Mouse (Mus musculus) myocyte (in vitro differentiated cells): ENCODE data around the gene Mfsd1. TPM values are rescaled to one million over a fixed set of nuclear protein-coding genes. Genes with fewer than 3 reads are reported as not detected.

Source experiments
- H3K27me3 ChIP-seq: one replicate; pipeline ENCODE4 v1.6.1; 2011; ENCODE audit not compliant: control insufficient read depth, insufficient read depth, insufficient read length
- H3K36me3 ChIP-seq: one replicate; pipeline ENCODE4 v1.6.1; 2011; ENCODE audit not compliant: control insufficient read depth, insufficient read depth
- H3K4me2 ChIP-seq: one replicate; pipeline ENCODE4 v1.6.1; 2011; ENCODE audit warnings: low read depth, control low read depth
- H3K4me3 ChIP-seq: one replicate; pipeline ENCODE4 v1.5.1; 2011; ENCODE audit warnings: mild to moderate bottlenecking, control low read depth, moderate library complexity
- H3K79me2 ChIP-seq: one replicate; pipeline ENCODE4 v1.6.1; 2011; ENCODE audit not compliant: control insufficient read depth, insufficient read depth
- H3ac ChIP-seq: one replicate; pipeline ENCODE4 v1.6.1; 2011; ENCODE audit not compliant: control insufficient read depth, insufficient read length
- CEBPB ChIP-seq: IDR thresholded peaks from 2 replicates; pipeline ENCODE4 v1.6.1; 2011; ENCODE audit warnings: mild to moderate bottlenecking, moderate library complexity; ENCODE audit not compliant: poor library complexity, insufficient read depth, severe bottlenecking
- E2F4 ChIP-seq: IDR thresholded peaks from one replicate; pipeline ENCODE4 v1.6.1; 2011; ENCODE audit warnings: mild to moderate bottlenecking, control low read depth, moderate library complexity; ENCODE audit not compliant: insufficient read depth
- MAX ChIP-seq: IDR thresholded peaks from one replicate; pipeline ENCODE4 v1.6.1; 2011; ENCODE audit warnings: low read depth, mild to moderate bottlenecking, control low read depth
- MYOD1 ChIP-seq, 3 experiments: IDR thresholded peaks; one replicate each; pipeline ENCODE4 v1.6.1; 2011; ENCODE audit warnings: control low read depth in 2 of 3, low read depth in 2 of 3, mild to moderate bottlenecking in 2 of 3, moderate library complexity in 1 of 3; ENCODE audit not compliant: insufficient read length in 2 of 3, control insufficient read depth in 1 of 3
- MYOG ChIP-seq, 3 experiments: IDR thresholded peaks; one replicate each; pipeline ENCODE4 v1.6.1; 2011; ENCODE audit warnings: control low read depth in 2 of 3, low read depth in 2 of 3, mild to moderate bottlenecking in 2 of 3; ENCODE audit not compliant: insufficient read length in 2 of 3, control insufficient read depth in 1 of 3, insufficient read depth in 1 of 3
- POLR2A ChIP-seq: IDR thresholded peaks from one replicate; pipeline ENCODE4 v1.6.1; 2011; ENCODE audit warnings: low read depth, mild to moderate bottlenecking, control low read depth, moderate library complexity; ENCODE audit not compliant: insufficient read length
- POLR2AphosphoS2 ChIP-seq: IDR thresholded peaks from one replicate; pipeline ENCODE4 v1.6.1; 2011; ENCODE audit warnings: low read depth, control low read depth; ENCODE audit not compliant: insufficient read length
- REST ChIP-seq: IDR thresholded peaks from one replicate; pipeline ENCODE4 v1.6.1; 2011; ENCODE audit warnings: mild to moderate bottlenecking, control low read depth, moderate library complexity; ENCODE audit not compliant: insufficient read depth, insufficient read length
- SRF ChIP-seq: IDR thresholded peaks from one replicate; pipeline ENCODE4 v1.6.1; 2011; ENCODE audit warnings: low read depth; ENCODE audit not compliant: control insufficient read depth, insufficient read length
- TCF12 ChIP-seq: IDR thresholded peaks from one replicate; pipeline ENCODE4 v1.6.1; 2011; ENCODE audit warnings: mild to moderate bottlenecking, control low read depth; ENCODE audit not compliant: poor library complexity, insufficient read depth, severe bottlenecking
- TCF3 ChIP-seq: IDR thresholded peaks from one replicate; pipeline ENCODE4 v1.6.1; 2011; ENCODE audit warnings: low read depth, control low read depth; ENCODE audit not compliant: insufficient read length
- USF1 ChIP-seq: IDR thresholded peaks from one replicate; pipeline ENCODE4 v1.6.1; 2011; ENCODE audit warnings: low read depth, mild to moderate bottlenecking, control low read depth, moderate library complexity
- polyA plus RNA-seq: library from polyadenylated mRNA; unstranded; fragments of >200 nt; fragmentation: generic; extraction: Trizol; gene quantifications from one replicate; pipeline ENCODE4 v1.2.1, GENCODE M21; 2012; ENCODE audit warnings: missing spikeins

Mfsd1 gene
- polyA plus RNA-seq, 1 experiment, result 44.4 TPM

DNA sequence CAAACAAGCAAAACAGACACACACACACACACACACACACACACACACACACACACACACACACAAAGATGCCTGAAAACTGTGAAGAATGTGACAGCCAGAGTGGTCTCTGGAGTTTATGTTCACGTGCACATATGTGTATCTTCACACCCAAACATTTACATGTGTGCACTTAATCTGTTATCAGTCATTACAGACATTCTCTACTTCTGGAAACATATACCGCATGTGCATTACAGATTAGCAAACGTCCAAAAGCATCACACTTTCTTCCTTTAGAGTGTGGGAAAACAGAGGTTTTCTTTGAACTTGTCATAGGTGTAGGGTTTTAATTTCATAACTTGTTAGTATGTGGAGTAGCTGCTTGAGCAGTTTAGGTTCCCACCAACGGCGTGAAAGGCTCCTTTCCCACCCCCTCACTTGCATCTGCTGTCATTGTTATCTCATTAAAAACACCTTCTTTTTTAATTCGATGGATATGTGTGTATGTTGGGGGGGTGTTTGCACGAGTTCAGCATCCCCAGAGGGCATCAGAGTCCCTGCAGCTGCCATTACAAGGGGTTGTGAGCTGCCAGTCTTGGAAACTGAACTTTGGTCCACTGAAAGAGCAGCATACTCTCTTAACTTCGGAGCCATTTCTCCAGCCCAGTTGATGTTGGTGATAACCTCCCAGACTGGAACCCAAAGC, 16.9 kb upstream of the Mfsd1 start:
- H3K79me2 ChIP-seq, result no peaks in the 10 kb centered on the region
- H3K27me3 ChIP-seq, result peaks cover 9% of the 10 kb centered on the region
- H3K36me3 ChIP-seq, result no peaks in the 10 kb centered on the region
- H3K4me2 ChIP-seq, result no peak overlapping the region
- H3ac ChIP-seq, result no peak overlapping the region
- H3K4me3 ChIP-seq, result no peak overlapping the region
- TF ChIP-seq REST (no peak), MYOG (IDR thresholded peaks at IDR 0.05; ENCODE audit: control insufficient read depth in 1 of 3, insufficient read depth in 1 of 3, insufficient read length in 2 of 3, low read depth in 2 of 3) (no peak), TCF3 (no peak), TCF12 (no peak), MAX (no peak), POLR2AphosphoS2 (no peak), E2F4 (no peak), CEBPB (no peak), USF1 (no peak), MYOD1 (IDR thresholded peaks at IDR 0.05; ENCODE audit: control insufficient read depth in 1 of 3, insufficient read length in 2 of 3, low read depth in 2 of 3) (no peak), POLR2A (no peak)

- Histone ChIP-seq H3K4me2 (peak overlapping the region; percentile 48), H3K79me2 (no peaks in the 10 kb centered on the region), H3K27me3 (peaks cover 13% of the 10 kb centered on the region), H3ac (no peak overlapping the region), H3K36me3 (no peaks in the 10 kb centered on the region), H3K4me3 (no peak overlapping the region)
- TF ChIP-seq POLR2AphosphoS2, result no peak
- TF ChIP-seq TCF12, result no peak
- no peak for TF ChIP-seq REST
- TF ChIP-seq MAX, result no peak
- TF ChIP-seq USF1, result no peak
- TF ChIP-seq MYOG (IDR thresholded peaks at IDR 0.05; ENCODE audit: control insufficient read depth in 1 of 3, insufficient read depth in 1 of 3, insufficient read length in 2 of 3, low read depth in 2 of 3), result no peak
- TF ChIP-seq E2F4, result no peak
- no peak for TF ChIP-seq MYOD1 (IDR thresholded peaks at IDR 0.05; ENCODE audit: control insufficient read depth in 1 of 3, insufficient read length in 2 of 3, low read depth in 2 of 3)
- TF ChIP-seq CEBPB, result no peak
- TF ChIP-seq SRF, result no peak
- TF ChIP-seq TCF3, result no peak
- TF ChIP-seq POLR2A, result no peak
Measured at GRCm38 (mm10) chr3:67568015-67568618, 14.4 kb upstream of the Mfsd1 start.

DNA sequence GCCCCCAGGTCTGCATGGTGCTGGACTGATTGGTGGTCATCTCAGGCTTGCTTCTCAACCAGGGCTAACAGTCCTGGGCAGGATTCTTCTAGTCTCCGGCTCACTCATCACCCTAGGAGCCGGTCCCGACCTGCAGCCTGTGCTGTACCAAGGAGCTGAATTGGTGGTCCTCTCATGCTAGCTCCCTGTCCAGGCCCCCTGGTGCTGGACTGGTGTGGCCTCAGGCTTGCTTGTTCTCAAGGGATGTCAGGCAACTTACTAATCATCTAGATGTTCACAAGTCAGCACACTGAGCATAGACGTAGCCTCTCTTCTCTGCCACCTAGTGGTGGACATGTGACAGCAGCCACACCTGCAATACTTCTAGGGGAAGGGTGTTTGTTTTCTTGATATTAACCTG, 9.6 kb upstream of the Mfsd1 start:
- Histone ChIP-seq H3K36me3 (no peaks in the 10 kb centered on the region), H3K4me3 (no peak overlapping the region), H3ac (no peak overlapping the region), H3K4me2 (no peak overlapping the region), H3K27me3 (peaks cover 13% of the 10 kb centered on the region), H3K79me2 (no peaks in the 10 kb centered on the region)
- TF ChIP-seq CEBPB, result no peak

- no peak overlapping the region for H3K4me2 ChIP-seq
- no peak overlapping the region for H3ac ChIP-seq
- no peak for TF ChIP-seq TCF12
- no peak for TF ChIP-seq POLR2A
- TF ChIP-seq MYOD1 (IDR thresholded peaks at IDR 0.05; ENCODE audit: control insufficient read depth in 1 of 3, insufficient read length in 2 of 3, low read depth in 2 of 3), result no peak
- no peak for TF ChIP-seq MYOG (IDR thresholded peaks at IDR 0.05; ENCODE audit: control insufficient read depth in 1 of 3, insufficient read depth in 1 of 3, insufficient read length in 2 of 3, low read depth in 2 of 3)
- no peak for TF ChIP-seq TCF3
- no peak for TF ChIP-seq E2F4
- TF ChIP-seq POLR2AphosphoS2, result no peak
- TF ChIP-seq REST, result no peak
- no peak for TF ChIP-seq SRF
- no peak for TF ChIP-seq CEBPB
- no peak for TF ChIP-seq USF1
- no peak for TF ChIP-seq MAX
- no peak overlapping the region for H3K4me3 ChIP-seq
- H3K27me3 ChIP-seq, result peaks cover 13% of the 10 kb centered on the region
- H3K79me2 ChIP-seq, result no peaks in the 10 kb centered on the region
- no peaks in the 10 kb centered on the region for H3K36me3 ChIP-seq
Measured at GRCm38 (mm10) chr3:67573523-67573922, 9.0 kb upstream of the Mfsd1 start.

DNA sequence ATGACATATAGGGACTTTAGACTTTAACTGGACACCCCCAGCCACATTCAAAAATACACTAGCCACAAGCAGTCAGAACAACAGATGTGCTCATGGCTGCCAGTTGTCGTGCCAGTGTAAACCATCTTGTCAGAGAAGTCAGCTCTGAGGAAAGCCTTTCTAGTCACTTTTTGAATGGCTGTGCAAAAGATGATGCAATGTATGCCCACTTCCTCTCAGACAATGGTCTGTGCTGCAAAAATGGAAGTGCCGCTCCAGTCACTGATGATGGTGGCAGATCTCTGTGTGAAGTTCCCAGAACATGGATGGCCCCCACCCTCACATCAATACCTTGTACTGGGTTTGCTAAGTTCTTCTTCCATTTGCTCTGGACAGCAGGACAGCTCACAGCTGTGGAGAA, 6.3 kb upstream of the Mfsd1 start:
- no peaks in the 10 kb centered on the region for H3K79me2 ChIP-seq
- no peak overlapping the region for H3ac ChIP-seq
- no peak overlapping the region for H3K4me3 ChIP-seq
- TF ChIP-seq MYOD1 (IDR thresholded peaks at IDR 0.05; ENCODE audit: control insufficient read depth in 1 of 3, insufficient read length in 2 of 3, low read depth in 2 of 3) (peak in 2 of 3 experiments; percentile 25 to 58), MYOG (IDR thresholded peaks at IDR 0.05; ENCODE audit: control insufficient read depth in 1 of 3, insufficient read depth in 1 of 3, insufficient read length in 2 of 3, low read depth in 2 of 3) (peak in 2 of 3 experiments; percentile 27 to 32), TCF3 (no peak), TCF12 (no peak), POLR2A (no peak), CEBPB (0 out of 2 replicates have a peak, but pooled peaks have one; percentile 29)
- peak overlapping the region; percentile 34 for H3K4me2 ChIP-seq
- H3K27me3 ChIP-seq, result no peaks in the 10 kb centered on the region
- H3K36me3 ChIP-seq, result no peaks in the 10 kb centered on the region
